Mouse (Mus musculus): ENCODE measurements at regions not wholly inside any gene's neighbourhood (a gene's known extent, or its start where the extent isn't known, plus 50 kb on each side); places are given as distances from the start of the nearest gene placed in this dataset.

DNA sequence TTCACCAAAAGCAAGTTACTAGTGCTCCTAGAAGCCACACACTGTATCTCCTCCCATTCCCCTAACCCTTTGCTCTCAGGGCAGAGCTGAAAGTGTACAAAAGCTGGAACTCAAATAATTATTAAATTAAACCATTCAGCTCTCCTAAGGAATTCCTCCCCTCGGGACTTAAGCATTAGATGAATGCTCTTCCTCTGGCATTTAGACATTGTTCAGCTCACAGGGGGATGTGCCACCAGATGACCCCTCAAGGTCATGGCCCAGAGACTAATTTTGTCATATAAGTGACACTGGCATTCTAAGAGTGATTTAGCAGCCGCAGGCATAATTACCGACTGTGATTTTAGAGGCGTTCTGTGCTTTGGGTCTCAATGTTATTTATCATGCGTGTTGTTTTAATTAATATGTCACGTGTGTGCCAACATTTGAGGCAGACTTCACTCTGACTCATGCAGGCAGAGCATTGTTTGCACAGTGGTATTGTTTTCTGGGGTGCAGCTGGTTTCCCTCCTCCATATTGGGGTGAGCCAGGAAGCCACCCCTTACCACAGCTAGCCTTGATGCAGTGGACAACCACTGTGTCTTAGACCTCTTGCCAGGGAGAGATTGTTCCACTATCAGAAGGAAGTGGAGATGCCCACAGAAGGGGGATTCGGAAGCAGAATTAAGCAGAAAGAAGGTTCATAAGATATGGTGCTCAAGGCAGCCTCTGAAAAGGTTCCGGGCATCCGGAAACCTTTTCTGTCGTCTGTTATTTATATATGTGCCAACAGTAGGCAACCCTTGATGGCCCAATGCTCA lies 748.9 kb upstream of the Car8 start:
- ATAC-seq (ENCODE audit: insufficient number of reproducible peaks, insufficient read depth, low FRiP score, low TSS enrichment, low read depth) = no peak
- Histone ChIP-seq H3K9me3 (no peaks in the 10 kb centered on the region), H3K4me1 (peaks cover 25% of the 10 kb centered on the region), H3K36me3 (no peaks in the 10 kb centered on the region), H3K4me2 (no peak overlapping the region; the same call in 1 of the 2 replicates), H3K9ac (no peak overlapping the region), H3K27me3 (peaks cover 17% of the 10 kb centered on the region), H3K4me3 (no peak overlapping the region), H3K27ac (no peak overlapping the region)
- WGBS = 32% methylated on average over 10 of the region's 10 CpGs

DNA sequence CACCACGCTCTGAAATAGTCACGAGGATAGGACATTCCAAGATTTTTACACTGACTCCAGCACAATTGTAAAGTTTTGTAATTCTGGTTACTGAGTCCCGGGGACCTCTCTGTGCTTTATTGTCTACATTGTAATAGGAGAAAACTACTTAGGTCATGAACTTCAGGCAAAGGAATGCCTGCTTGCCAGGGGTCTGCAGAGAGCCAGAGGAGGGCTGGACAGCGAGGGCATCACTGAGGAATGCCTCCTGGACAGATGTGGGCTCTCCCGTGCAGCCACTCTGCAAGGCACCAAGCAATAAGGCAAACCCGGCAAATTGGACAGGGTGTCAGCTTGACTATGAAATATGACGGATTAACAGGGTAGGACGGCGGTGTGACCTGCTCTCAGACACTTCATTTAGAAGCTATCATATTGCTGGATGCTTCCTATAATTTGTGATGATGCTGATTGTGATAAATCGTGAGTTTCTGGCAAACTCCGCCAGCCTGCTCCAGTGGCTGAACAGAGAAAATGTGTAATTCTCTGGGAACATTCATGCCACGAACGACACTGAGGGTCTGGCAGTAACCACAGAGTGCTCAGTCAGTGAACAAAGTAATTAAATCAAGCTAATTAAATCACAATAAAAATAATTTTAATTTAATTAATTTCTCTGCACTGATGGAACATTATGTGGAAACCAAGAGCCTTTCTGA lies 747.7 kb upstream of the Car8 start:
- 30% methylated on average over 13 of the region's 13 CpGs for WGBS
- Histone ChIP-seq H3K27me3 (peaks cover 17% of the 10 kb centered on the region), H3K36me3 (no peaks in the 10 kb centered on the region), H3K9ac (no peak overlapping the region), H3K27ac (no peak overlapping the region), H3K4me3 (no peak overlapping the region), H3K4me2 (0 out of 2 replicates have a peak overlapping the region, but pooled peaks have one; percentile 2), H3K9me3 (no peaks in the 10 kb centered on the region), H3K4me1 (peaks cover 25% of the 10 kb centered on the region)
- ATAC-seq (ENCODE audit: insufficient number of reproducible peaks, insufficient read depth, low FRiP score, low TSS enrichment, low read depth) = no peak

DNA sequence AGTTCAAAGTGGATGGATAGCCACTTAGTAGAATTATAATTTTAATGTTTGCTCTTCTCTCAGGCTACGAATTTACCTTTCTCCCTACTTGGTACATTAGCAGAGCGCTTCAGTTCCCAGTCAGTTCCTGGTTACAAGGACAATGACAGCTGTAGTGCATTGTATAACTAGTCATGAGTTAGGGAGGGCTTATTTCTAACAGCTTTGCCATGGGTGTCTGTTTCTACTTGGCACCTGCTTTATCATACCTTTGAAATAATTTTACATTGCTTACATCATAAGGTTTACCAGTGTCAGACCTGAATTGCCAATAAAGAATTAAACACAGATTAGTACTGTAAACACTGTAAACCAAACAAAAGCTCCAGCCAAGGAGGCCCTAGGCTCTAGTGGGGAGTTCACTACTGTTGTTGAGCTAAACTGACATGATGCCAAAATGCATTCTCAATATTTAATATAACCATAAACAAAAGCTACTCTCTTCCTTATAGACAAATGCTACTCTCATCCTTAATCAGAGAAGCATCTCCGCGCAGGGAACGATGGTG lies 745.3 kb upstream of the Car8 start:
- ATAC-seq (ENCODE audit: insufficient number of reproducible peaks, insufficient read depth, low FRiP score, low TSS enrichment, low read depth) = no peak
- Histone ChIP-seq H3K9me3 (no peaks in the 10 kb centered on the region), H3K36me3 (no peaks in the 10 kb centered on the region), H3K4me2 (no peak overlapping the region), H3K27me3 (peaks cover 12% of the 10 kb centered on the region; the same call in 1 of the 2 replicates), H3K4me3 (no peak overlapping the region), H3K27ac (no peak overlapping the region), H3K9ac (no peak overlapping the region), H3K4me1 (peaks cover 25% of the 10 kb centered on the region)
- 92% methylated on average over 5 of the region's 5 CpGs for WGBS

DNA sequence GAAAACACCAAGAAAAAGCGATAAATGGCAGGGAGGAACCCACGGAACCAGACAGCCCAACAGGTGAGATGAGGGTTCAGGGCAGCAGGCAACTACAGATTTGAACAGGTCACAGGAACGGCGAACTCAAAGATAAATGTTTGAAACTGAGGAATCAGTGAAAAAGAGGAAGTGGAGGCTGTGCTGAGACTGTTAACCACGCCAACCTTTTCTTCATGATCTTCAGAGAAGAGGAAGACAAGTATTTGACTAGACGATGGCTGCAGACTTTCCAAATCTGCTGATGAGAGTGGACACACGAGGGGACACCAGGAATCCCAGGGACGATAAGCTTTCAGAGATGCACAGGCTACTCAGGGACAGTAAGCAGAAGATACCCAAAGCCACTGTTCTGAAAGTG lies 740.1 kb upstream of the Car8 start:
- Histone ChIP-seq H3K4me2 (no peak overlapping the region), H3K36me3 (no peaks in the 10 kb centered on the region), H3K4me3 (no peak overlapping the region), H3K4me1 (no peaks in the 10 kb centered on the region), H3K27me3 (no peaks in the 10 kb centered on the region), H3K27ac (no peak overlapping the region), H3K9me3 (0 out of 2 replicates have a peak, but pooled peaks cover 3% of the 10 kb centered on the region), H3K9ac (no peak overlapping the region)
- no peak for ATAC-seq (ENCODE audit: insufficient number of reproducible peaks, insufficient read depth, low FRiP score, low TSS enrichment, low read depth)
- WGBS = 87% methylated on average over 8 of the region's 8 CpGs

DNA sequence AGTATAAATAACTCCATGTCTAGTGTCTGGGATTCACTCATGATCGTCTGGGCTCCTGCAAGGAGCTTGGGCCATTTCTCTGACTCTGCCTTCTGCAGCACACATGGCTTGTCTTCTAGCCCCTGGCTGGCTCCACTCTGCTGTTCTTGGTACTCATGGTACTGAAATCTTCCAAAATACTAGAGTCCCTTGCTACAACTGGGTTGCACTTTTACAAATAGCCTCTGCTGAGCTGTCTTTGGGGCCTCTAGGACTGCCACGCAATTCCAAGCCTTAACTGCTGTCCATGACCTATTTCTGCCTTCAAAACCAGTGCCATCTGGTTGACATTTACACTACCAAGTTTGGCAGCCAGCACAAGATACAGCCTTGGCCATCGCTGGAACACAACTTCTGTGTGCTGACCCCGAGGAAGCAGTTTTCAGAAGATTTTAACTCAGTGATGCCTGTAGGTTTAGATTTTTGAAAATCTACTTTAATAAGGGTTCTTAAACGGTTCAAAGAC lies 731.2 kb upstream of the Car8 start:
- Histone ChIP-seq H3K27me3 (no peaks in the 10 kb centered on the region), H3K4me2 (no peak overlapping the region)
- 65% methylated on average over 5 of the region's 5 CpGs for WGBS

DNA sequence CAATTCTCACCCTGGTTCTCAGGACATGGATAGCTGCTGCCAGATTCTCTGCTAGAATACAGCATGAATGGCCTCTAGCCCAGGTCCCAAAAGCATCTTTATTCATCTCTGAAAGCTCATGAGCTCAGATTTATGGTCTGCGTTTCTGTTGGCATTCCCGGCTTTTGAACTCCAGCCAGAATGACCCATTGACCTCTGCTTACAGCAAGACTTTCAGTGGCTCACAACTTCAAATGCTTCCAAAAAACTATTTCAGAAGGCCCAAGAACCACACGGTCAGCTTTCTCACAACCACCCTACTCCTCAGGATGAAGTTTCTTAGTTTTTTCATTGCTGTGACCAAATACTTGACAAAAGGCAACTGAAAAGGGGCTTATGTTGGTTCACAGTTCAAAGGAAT lies 729.9 kb upstream of the Car8 start:
- WGBS = 35% methylated on average over 3 of the region's 3 CpGs
- Histone ChIP-seq H3K4me1 (no peaks in the 10 kb centered on the region), H3K27ac (no peak overlapping the region), H3K36me3 (no peaks in the 10 kb centered on the region), H3K4me2 (no peak overlapping the region), H3K4me3 (no peak overlapping the region), H3K27me3 (no peaks in the 10 kb centered on the region), H3K9ac (no peak overlapping the region), H3K9me3 (0 out of 2 replicates have a peak, but pooled peaks cover 3% of the 10 kb centered on the region)
- ATAC-seq (ENCODE audit: insufficient number of reproducible peaks, insufficient read depth, low FRiP score, low TSS enrichment, low read depth) = no peak

More for the DNA sequence above, 731.2 kb upstream of the Car8 start:
- 0 out of 2 replicates have a peak, but pooled peaks cover 4% of the 10 kb centered on the region for H3K9me3 ChIP-seq
- H3K4me3 ChIP-seq = no peak overlapping the region
- H3K4me1 ChIP-seq = no peaks in the 10 kb centered on the region
- no peaks in the 10 kb centered on the region for H3K36me3 ChIP-seq
- H3K27ac ChIP-seq = no peak overlapping the region
- no peak overlapping the region for H3K9ac ChIP-seq
- no peak for ATAC-seq (ENCODE audit: insufficient number of reproducible peaks, insufficient read depth, low FRiP score, low TSS enrichment, low read depth)

DNA sequence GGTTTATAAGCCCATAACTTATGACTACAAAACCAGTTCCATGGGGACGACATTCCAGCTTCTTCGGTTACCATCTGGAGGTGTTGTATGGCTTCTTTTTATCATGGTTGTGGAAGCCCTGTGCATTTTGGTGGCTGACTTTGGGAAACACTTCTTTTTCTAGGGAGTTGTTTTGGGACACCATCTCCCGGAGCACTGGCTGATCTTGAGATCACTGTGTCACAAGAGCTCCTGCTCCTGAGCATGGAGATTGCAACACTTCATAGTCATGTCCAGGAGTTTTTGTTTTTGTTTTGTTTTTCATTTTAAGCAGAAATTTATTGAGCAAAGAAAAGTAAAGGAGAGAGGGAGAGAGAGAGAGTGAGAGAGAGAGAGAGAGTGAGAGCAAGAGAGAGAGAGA lies 729.1 kb upstream of the Car8 start:
- Histone ChIP-seq H3K27ac (no peak overlapping the region), H3K9me3 (no peaks in the 10 kb centered on the region), H3K9ac (no peak overlapping the region), H3K4me2 (no peak overlapping the region), H3K4me3 (no peak overlapping the region), H3K36me3 (no peaks in the 10 kb centered on the region), H3K27me3 (no peaks in the 10 kb centered on the region), H3K4me1 (peaks cover 6% of the 10 kb centered on the region)
- ATAC-seq (ENCODE audit: insufficient number of reproducible peaks, insufficient read depth, low FRiP score, low TSS enrichment, low read depth) = no peak
- WGBS = 80% methylated on average over 3 of the region's 3 CpGs

DNA sequence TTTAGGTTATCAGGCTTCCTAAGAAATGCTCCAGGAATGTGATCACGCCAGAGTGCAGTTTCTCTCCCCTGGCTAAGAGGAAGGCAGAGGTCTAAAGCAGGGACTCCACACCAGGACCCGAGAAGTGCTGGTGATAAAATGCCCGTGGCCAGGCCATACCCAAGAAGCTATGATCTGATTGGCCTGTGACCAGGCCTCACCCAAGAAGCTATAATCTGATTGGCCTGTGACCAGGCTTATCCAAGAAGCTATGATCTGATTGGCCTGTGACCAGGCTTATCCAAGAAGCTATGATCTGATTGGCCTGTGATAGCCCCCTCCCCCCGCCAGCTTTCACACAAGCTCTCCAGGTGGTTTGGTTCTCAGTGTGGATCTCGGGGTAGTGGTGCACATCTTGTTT lies 726.7 kb upstream of the Car8 start:
- Histone ChIP-seq H3K4me2 (no peak overlapping the region), H3K27ac (no peak overlapping the region), H3K4me3 (no peak overlapping the region), H3K4me1 (peaks cover 8% of the 10 kb centered on the region), H3K9me3 (no peaks in the 10 kb centered on the region), H3K9ac (no peak overlapping the region), H3K36me3 (no peaks in the 10 kb centered on the region), H3K27me3 (no peaks in the 10 kb centered on the region)
- no peak for ATAC-seq (ENCODE audit: insufficient number of reproducible peaks, insufficient read depth, low FRiP score, low TSS enrichment, low read depth)
- WGBS = 87% methylated on average over 5 of the region's 5 CpGs

DNA sequence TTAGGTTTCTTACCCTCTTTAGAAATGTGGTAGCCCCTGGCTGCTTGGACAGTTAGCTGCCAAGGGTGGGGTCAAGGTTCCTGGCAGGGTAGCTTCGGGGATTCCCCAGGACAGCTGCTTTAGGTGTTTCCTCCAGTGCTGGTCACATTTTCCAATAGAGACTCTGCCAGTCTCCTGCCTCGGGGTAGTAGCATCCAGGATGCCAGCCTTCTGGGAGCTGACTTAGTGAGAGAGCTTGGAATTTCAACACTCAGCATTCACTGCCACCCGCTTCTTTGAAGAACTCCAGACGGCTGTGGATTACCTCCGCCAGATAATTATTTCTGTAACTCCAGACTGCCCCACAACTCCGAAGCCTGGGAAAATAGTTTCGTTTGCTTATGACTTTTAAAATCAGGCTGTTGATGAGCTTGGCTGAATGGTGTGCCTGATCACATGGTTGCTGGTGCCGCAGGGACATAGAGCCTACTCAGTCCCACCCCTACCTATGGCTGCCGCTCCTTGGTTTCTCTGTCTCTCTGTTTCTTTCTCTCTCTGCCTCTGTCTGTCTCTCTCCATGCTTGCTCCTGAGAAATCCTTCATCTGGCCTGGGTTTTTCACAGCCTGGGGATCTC lies 724.2 kb upstream of the Car8 start:
- peaks cover 13% of the 10 kb centered on the region for H3K4me1 ChIP-seq
- WGBS = 43% methylated on average over 9 of the region's 9 CpGs
- no peak overlapping the region for H3K9ac ChIP-seq
- H3K36me3 ChIP-seq = no peaks in the 10 kb centered on the region
- H3K27ac ChIP-seq = no peak overlapping the region
- H3K27me3 ChIP-seq = no peaks in the 10 kb centered on the region
- peak overlapping the region; percentile 11; the same call in 1 of the 2 replicates for H3K4me2 ChIP-seq
- H3K4me3 ChIP-seq = no peak overlapping the region
- no peak for ATAC-seq (ENCODE audit: insufficient number of reproducible peaks, insufficient read depth, low FRiP score, low TSS enrichment, low read depth)
- no peaks in the 10 kb centered on the region for H3K9me3 ChIP-seq

DNA sequence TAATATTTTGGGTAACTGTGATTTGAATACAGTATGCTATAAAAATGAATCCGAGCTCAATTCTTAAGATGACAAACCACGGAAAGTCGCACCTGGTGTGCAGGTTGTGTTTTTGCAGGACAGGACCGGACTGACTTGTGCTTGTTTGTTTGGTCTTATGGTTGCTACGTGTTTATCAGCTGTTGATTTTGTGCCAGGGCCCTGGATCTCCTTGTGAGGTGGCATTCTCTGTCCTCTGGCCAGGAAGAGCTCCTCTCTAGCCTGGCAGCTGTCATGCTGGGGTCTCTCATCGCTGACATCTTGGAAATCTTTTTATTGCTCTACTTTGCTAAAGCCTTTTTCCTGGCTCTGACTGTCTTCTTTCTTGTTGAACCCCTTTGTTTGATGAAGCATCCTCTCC lies 723.0 kb upstream of the Car8 start:
- 84% methylated on average over 6 of the region's 6 CpGs for WGBS
- no peak overlapping the region for H3K27ac ChIP-seq
- H3K4me2 ChIP-seq = no peak overlapping the region
- no peak overlapping the region for H3K4me3 ChIP-seq
- H3K9me3 ChIP-seq = no peaks in the 10 kb centered on the region
- ATAC-seq (ENCODE audit: insufficient number of reproducible peaks, insufficient read depth, low FRiP score, low TSS enrichment, low read depth) = no peak
- H3K9ac ChIP-seq = no peak overlapping the region
- H3K27me3 ChIP-seq = no peaks in the 10 kb centered on the region
- peaks cover 26% of the 10 kb centered on the region for H3K4me1 ChIP-seq
- H3K36me3 ChIP-seq = no peaks in the 10 kb centered on the region

DNA sequence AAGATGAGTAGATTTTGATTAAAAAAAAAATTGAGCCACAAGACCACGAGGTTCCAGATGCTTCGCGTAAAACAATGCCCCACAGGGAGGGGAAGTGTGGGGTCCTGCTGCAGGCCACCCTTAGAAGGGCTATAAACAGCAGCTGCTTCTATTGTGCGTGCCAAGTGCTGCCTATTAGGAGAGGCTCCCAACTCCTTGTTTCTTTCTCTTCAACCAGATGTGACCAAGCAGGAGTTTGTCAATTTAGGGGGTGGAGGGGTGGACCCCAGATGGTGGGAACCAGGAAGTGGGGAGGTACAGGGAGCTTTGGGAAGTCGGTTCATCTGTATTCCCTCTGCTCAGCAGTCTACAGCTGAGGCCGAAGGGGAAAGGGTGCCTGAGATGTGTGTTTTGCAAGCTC lies 718.9 kb upstream of the Car8 start:
- H3K36me3 ChIP-seq = no peaks in the 10 kb centered on the region
- peaks cover 36% of the 10 kb centered on the region for H3K4me1 ChIP-seq
- no peaks in the 10 kb centered on the region for H3K9me3 ChIP-seq
- 0 out of 2 replicates have a peak, but pooled peaks have one; percentile 17 for ATAC-seq (ENCODE audit: insufficient number of reproducible peaks, insufficient read depth, low FRiP score, low TSS enrichment, low read depth)
- H3K27me3 ChIP-seq = no peaks in the 10 kb centered on the region
- WGBS = 24% methylated on average over 6 of the region's 6 CpGs
- H3K9ac ChIP-seq = no peak overlapping the region
- peak overlapping the region; percentile 13; the same call in 1 of the 2 replicates for H3K27ac ChIP-seq
- 0 out of 2 replicates have a peak overlapping the region, but pooled peaks have one; percentile 2 for H3K4me2 ChIP-seq
- H3K4me3 ChIP-seq = no peak overlapping the region

All from embryonic facial prominence, embryonic 13.5 days (tissue).